Comparison of ENCODE assay signal across 8 mouse cellular contexts in the genomic region with DNA sequence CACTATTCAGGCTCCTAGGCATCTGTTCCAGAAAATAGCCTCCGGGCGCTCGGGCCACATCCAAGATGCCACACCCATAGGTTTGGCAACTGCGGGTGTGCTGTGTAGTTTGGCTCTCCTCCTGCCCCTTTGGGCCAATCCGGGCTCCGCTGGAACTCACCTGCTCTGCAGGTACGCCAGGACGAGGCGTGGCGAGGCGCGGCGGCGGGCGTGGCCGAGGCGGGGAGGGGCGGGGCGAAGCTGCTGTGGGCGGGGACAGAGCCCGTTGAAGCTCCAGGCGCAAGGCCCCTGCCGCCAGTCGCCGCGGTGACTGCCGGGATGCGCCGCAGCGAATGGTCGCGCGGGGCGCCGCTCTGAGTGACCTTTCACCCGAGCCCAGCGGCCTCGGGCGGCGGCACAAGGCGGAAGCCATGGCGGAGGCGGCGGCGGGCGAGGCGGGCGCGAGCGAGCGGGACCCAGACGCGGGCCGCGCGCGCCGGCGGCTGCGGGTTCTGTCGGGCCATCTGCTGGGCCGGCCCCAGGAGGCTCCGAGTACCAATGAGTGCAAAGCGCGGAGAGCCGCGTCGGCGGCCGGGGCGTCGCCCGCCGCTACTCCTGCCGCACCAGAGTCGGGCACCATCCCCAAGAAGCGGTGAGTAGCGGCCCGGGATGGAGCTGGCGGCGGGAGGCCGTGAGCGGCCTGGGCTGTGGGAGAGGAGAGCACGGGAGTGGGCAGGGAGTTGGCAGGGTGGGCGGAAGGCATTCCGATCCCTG. TPM values are rescaled to one million over a fixed set of nuclear protein-coding genes. Genes with fewer than 3 reads are reported as not detected.
A peak's percentile ranks its signal among the peaks of the same experiment; 100 is the strongest.
DNase-seq lines count a peak whose midpoint lies in the region; ATAC-seq lines count a peak whose summit lies in the region.

A gene (plus strand): TSS at position 297 of the 753 bp plus-strand sequence.

- peaks cover 13% of the 10 kb centered on the region; the same call in 1 of the 2 replicates for H3K4me1 ChIP-seq in intestine, embryonic 14.5 days (replicated peaks; ENCODE audit: control insufficient read depth, insufficient read depth, low read length)

- H3K27me3 ChIP-seq in intestine, embryonic 14.5 days (replicated peaks; ENCODE audit: control insufficient read depth, insufficient read depth, low read length) = no peaks in the 10 kb centered on the region

- peak within 1 kb of the TSS; percentile 86 for H3K4me2 ChIP-seq in intestine, embryonic 14.5 days (ENCODE audit: low read length)

- peak; percentile 96 for ATAC-seq in intestine, embryonic 14.5 days (replicated peaks; ENCODE audit: low FRiP score, low TSS enrichment, low read depth)

- peak; percentile 78 for DNase-seq in adipocyte (ENCODE audit: low spot score)
- DNase-seq in embryo, embryonic 10 days (ENCODE audit: low spot score) = peak; percentile 93
- peak; percentile 85 for DNase-seq in gastrocnemius, postnatal 14 days
- DNase-seq in intestine, embryonic 14.5 days (ENCODE audit: low spot score) = peak; percentile 98
- DNase-seq in left cerebral cortex, postnatal 14 days (ENCODE audit: low spot score in 2 of 2) = peak; percentile 70 to 88
- DNase-seq in mesoderm, embryonic 11.5 days (ENCODE audit: low read depth, low spot score) = peak; percentile 90
- DNase-seq in right cerebral cortex, postnatal 36 days (ENCODE audit: low spot score in 2 of 2) = peak; percentile 78 to 84
- DNase-seq in yolk sac, embryonic 10.5 days (ENCODE audit: low spot score) = peak; percentile 96

- H3K27ac ChIP-seq in intestine, embryonic 14.5 days (ENCODE audit: low read depth) = peak within 1 kb of the TSS; percentile 74

- intact Hi-C loops in gastrocnemius, postnatal 14 days (cut with DNase I; ENCODE audit: low total_unique reads) = no loop called here
- intact Hi-C loops in left cerebral cortex, postnatal 14 days (cut with DNase I) = no loop called here

- H3K36me3 ChIP-seq in intestine, embryonic 14.5 days (ENCODE audit: control insufficient read depth, insufficient read depth, low read length) = no peaks in the 10 kb centered on the region

- WGBS in intestine, embryonic 14.5 days = under 1% methylated on average over 78 of the region's 86 CpGs

- peak within 1 kb of the TSS; percentile 87 for H3K4me3 ChIP-seq in intestine, embryonic 14.5 days (ENCODE audit: low read depth, low read length)

- no peaks in the 10 kb centered on the region for H3K9me3 ChIP-seq in intestine, embryonic 14.5 days (ENCODE audit: control insufficient read depth, low read length)

- peak within 1 kb of the TSS; percentile 78 for H3K9ac ChIP-seq in intestine, embryonic 14.5 days (ENCODE audit: low read length)

RNA-seq across cellular contexts. Expression of the gene that starts here (rescaled TPM):
- total RNA-seq in gastrocnemius, postnatal 14 days (2021) = 10 to 100 TPM; 23.0 to 25.9 TPM
- polyA plus RNA-seq in intestine, embryonic 14.5 days (2014; fragmentation: Nextera tagmentation; extraction: Ambion mirVana) = 35.6 and 38.4 TPM in 2 replicates
- total RNA-seq in left cerebral cortex, postnatal 14 days (2021) = 10 to 100 TPM; 50.9 to 54.8 TPM

Comparison
In these comparisons a context has a peak if more than half of its experiments do, and no peak if none do; other contexts are left out.
1. Peak in every context shown above with its lines: DNase-seq, ATAC-seq, H3K4me3 ChIP-seq and H3K27ac ChIP-seq.